Mouse (Mus musculus): ENCODE data around the gene Wdr43. TPM values are rescaled to one million over a fixed set of nuclear protein-coding genes. Genes with fewer than 3 reads are reported as not detected.

Gene Wdr43
- polyA plus RNA-seq, 1 experiment = 2.8 TPM

DNA sequence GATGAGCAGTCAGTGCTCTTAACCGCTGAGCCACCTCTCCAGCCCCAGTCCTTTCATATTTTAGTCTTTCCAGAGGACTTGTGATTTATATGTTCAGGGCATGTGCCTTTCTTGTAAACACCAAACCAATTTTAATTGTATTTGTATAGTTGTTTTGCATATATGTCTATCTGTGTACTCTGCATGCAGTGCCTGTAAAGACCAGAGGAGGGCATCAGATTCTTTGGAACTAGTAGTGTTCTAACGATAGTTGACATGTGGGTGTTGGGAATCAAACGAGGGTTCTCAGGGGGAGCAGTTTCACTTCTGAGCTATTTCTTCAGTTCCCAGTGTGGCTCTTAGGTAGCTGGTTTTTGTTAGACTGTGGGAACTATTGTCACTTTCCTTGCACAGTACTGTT is 26.5 kb downstream of the Wdr43 start:
- 77% methylated on average over 3 of the region's 3 CpGs for WGBS
- peaks cover 47% of the 10 kb centered on the region for H3K36me3 ChIP-seq (ENCODE audit: control insufficient read depth, insufficient read depth, low read length)

DNA sequence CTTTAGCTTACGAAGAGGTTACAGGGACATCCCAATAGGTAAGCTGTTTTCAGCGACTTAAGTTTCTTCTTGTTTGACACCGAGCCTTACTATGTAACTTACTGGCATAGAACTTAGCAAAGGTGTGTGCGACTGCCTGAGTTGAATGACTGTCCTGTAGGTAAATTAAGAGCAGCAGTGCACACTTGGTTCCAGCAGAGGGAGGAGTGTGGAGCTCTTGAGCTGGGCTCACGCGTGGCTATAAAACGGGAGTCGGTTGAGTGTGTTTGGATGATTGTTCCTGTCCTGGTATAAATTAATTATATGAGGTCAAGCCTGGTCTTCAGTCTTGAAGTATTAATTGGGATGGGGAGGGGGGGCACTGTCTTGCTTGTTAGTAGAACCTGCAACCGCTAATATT is 34.3 kb downstream of the Wdr43 start:
- Histone ChIP-seq H3K36me3 (ENCODE audit: control insufficient read depth, insufficient read depth, low read length) (peaks cover 51% of the 10 kb centered on the region), H3K27ac (ENCODE audit: insufficient read depth, low read depth, low read length) (no peak overlapping the region), H3K4me1 (ENCODE audit: control insufficient read depth, insufficient read depth, insufficient read length, low read length) (no peaks in the 10 kb centered on the region), H3K27me3 (ENCODE audit: control insufficient read depth, insufficient read depth, low read length) (no peaks in the 10 kb centered on the region), H3K4me3 (ENCODE audit: low read depth, low read length) (no peak overlapping the region)
- TF ChIP-seq POLR2A (IDR thresholded peaks at IDR 0.05; ENCODE audit: low read depth, low read length) (no peak), CTCF (IDR thresholded peaks at IDR 0.05; ENCODE audit: extremely low read depth, insufficient read length, insufficient replicate concordance, low read depth, low read length) (no peak)
- WGBS = 80% methylated on average over 9 of the region's 9 CpGs

More for the DNA sequence above, 26.5 kb downstream of the Wdr43 start:
- Histone ChIP-seq H3K4me1 (ENCODE audit: control insufficient read depth, insufficient read depth, insufficient read length, low read length) (peaks cover 3% of the 10 kb centered on the region; the same call in 1 of the 2 replicates), H3K27ac (ENCODE audit: insufficient read depth, low read depth, low read length) (no peak overlapping the region), H3K27me3 (ENCODE audit: control insufficient read depth, insufficient read depth, low read length) (no peaks in the 10 kb centered on the region), H3K4me3 (ENCODE audit: low read depth, low read length) (no peak overlapping the region)
- TF ChIP-seq CTCF (IDR thresholded peaks at IDR 0.05; ENCODE audit: extremely low read depth, insufficient read length, insufficient replicate concordance, low read depth, low read length) = no peak
- no peak for TF ChIP-seq POLR2A (IDR thresholded peaks at IDR 0.05; ENCODE audit: low read depth, low read length)

GRCm38 (mm10) chr17:71652495-71652894 is 36.8 kb downstream of the Wdr43 start:
- no peak overlapping the region for H3K27ac ChIP-seq (ENCODE audit: insufficient read depth, low read depth, low read length)
- TF ChIP-seq CTCF (IDR thresholded peaks at IDR 0.05; ENCODE audit: extremely low read depth, insufficient read length, insufficient replicate concordance, low read depth, low read length) (no peak), POLR2A (IDR thresholded peaks at IDR 0.05; ENCODE audit: low read depth, low read length) (no peak)
- 88% methylated on average over 2 of the region's 2 CpGs for WGBS
- peaks cover 52% of the 10 kb centered on the region for H3K36me3 ChIP-seq (ENCODE audit: control insufficient read depth, insufficient read depth, low read length)
- H3K4me1 ChIP-seq (ENCODE audit: control insufficient read depth, insufficient read depth, insufficient read length, low read length) = no peaks in the 10 kb centered on the region
- H3K27me3 ChIP-seq (ENCODE audit: control insufficient read depth, insufficient read depth, low read length) = no peaks in the 10 kb centered on the region
- H3K4me3 ChIP-seq (ENCODE audit: low read depth, low read length) = no peak overlapping the region

DNA sequence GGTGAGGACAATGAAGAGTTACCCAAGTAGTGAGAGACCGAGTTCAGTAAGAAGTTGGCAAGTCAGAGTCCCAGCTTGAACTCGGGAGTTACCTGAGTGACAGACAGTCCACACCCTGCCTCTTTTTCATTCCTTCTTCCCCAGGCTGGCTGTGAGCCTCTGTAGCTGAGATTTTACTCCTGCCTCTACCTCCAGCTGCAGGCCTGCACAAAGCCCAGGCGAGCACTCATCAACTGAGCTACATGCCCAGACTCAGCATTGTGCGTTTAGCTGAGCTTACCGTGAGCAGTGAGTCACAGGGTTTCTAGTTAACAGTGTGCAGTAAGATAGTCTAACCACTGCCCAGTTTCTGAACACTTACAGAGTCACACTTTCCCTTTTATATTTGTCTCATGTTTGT is 37.2 kb downstream of the Wdr43 start:
- no peak for TF ChIP-seq POLR2A (IDR thresholded peaks at IDR 0.05; ENCODE audit: low read depth, low read length)
- no peak for TF ChIP-seq CTCF (IDR thresholded peaks at IDR 0.05; ENCODE audit: extremely low read depth, insufficient read length, insufficient replicate concordance, low read depth, low read length)
- peaks cover 55% of the 10 kb centered on the region for H3K36me3 ChIP-seq (ENCODE audit: control insufficient read depth, insufficient read depth, low read length)
- no peaks in the 10 kb centered on the region for H3K27me3 ChIP-seq (ENCODE audit: control insufficient read depth, insufficient read depth, low read length)
- whole genome bisulfite sequencing = 85% methylated on average over 5 of the region's 5 CpGs
- H3K4me1 ChIP-seq (ENCODE audit: control insufficient read depth, insufficient read depth, insufficient read length, low read length) = no peaks in the 10 kb centered on the region
- H3K4me3 ChIP-seq (ENCODE audit: low read depth, low read length) = no peak overlapping the region
- H3K27ac ChIP-seq (ENCODE audit: insufficient read depth, low read depth, low read length) = no peak overlapping the region

GRCm38 (mm10) chr17:71657521-71657920 is 41.8 kb downstream of the Wdr43 start:
- no peak overlapping the region for H3K27ac ChIP-seq (ENCODE audit: insufficient read depth, low read depth, low read length)
- TF ChIP-seq POLR2A (IDR thresholded peaks at IDR 0.05; ENCODE audit: low read depth, low read length) (no peak), CTCF (IDR thresholded peaks at IDR 0.05; ENCODE audit: extremely low read depth, insufficient read length, insufficient replicate concordance, low read depth, low read length) (no peak)
- H3K36me3 ChIP-seq (ENCODE audit: control insufficient read depth, insufficient read depth, low read length) = peaks cover 37% of the 10 kb centered on the region
- H3K27me3 ChIP-seq (ENCODE audit: control insufficient read depth, insufficient read depth, low read length) = no peaks in the 10 kb centered on the region
- no peaks in the 10 kb centered on the region for H3K4me1 ChIP-seq (ENCODE audit: control insufficient read depth, insufficient read depth, insufficient read length, low read length)
- 78% methylated on average over 4 of the region's 4 CpGs for WGBS
- no peak overlapping the region for H3K4me3 ChIP-seq (ENCODE audit: low read depth, low read length)

DNA sequence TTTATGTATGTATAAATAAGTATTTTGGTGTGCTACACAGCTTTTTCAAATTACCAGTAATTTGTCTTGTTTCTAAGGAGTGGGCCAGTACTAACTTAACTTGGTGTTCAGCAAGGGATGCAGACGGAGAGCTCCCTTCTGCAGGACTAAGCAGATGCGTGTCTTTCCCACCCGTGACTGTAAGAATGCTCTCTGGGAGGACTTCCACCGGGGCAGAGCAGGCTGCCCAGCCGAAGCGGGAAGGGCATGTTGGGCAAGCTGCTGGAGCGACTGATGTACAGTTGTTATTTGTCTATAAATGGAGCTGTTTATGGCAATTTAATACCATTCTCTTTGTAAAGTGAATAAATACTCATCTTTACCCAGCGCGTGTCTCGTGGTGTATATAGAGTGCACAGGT is 43.0 kb downstream of the Wdr43 start:
- Histone ChIP-seq H3K4me1 (ENCODE audit: control insufficient read depth, insufficient read depth, insufficient read length, low read length) (no peaks in the 10 kb centered on the region), H3K27ac (ENCODE audit: insufficient read depth, low read depth, low read length) (no peak overlapping the region), H3K4me3 (ENCODE audit: low read depth, low read length) (no peak overlapping the region), H3K27me3 (ENCODE audit: control insufficient read depth, insufficient read depth, low read length) (no peaks in the 10 kb centered on the region), H3K36me3 (ENCODE audit: control insufficient read depth, insufficient read depth, low read length) (peaks cover 28% of the 10 kb centered on the region)
- 92% methylated on average over 10 of the region's 10 CpGs for WGBS
- TF ChIP-seq CTCF (IDR thresholded peaks at IDR 0.05; ENCODE audit: extremely low read depth, insufficient read length, insufficient replicate concordance, low read depth, low read length) (no peak), POLR2A (IDR thresholded peaks at IDR 0.05; ENCODE audit: low read depth, low read length) (no peak)

GRCm38 (mm10) chr17:71660390-71660789 is 44.7 kb downstream of the Wdr43 start:
- Histone ChIP-seq H3K4me3 (ENCODE audit: low read depth, low read length) (no peak overlapping the region), H3K27me3 (ENCODE audit: control insufficient read depth, insufficient read depth, low read length) (no peaks in the 10 kb centered on the region), H3K36me3 (ENCODE audit: control insufficient read depth, insufficient read depth, low read length) (peaks cover 19% of the 10 kb centered on the region), H3K27ac (ENCODE audit: insufficient read depth, low read depth, low read length) (no peak overlapping the region), H3K4me1 (ENCODE audit: control insufficient read depth, insufficient read depth, insufficient read length, low read length) (no peaks in the 10 kb centered on the region)
- no peak for TF ChIP-seq CTCF (IDR thresholded peaks at IDR 0.05; ENCODE audit: extremely low read depth, insufficient read length, insufficient replicate concordance, low read depth, low read length)
- TF ChIP-seq POLR2A (IDR thresholded peaks at IDR 0.05; ENCODE audit: low read depth, low read length) = no peak
- 40% methylated on average over 1 of the region's 1 CpGs for WGBS
